Mouse (Mus musculus) ovary, adult 18-20 months (tissue): ENCODE measurements around the gene Myo1g.

Experiments used
- DNase-seq: peaks from one replicate; pipeline ENCODE4 v3.0.0; 2022; ENCODE audit warnings: low spot score, mixed read lengths

Gene Myo1g

GRCm38 (mm10) chr11:6520507-6521173 is at the start of gene Myo1g:
Gene Myo1g (minus strand): TSS chr11:6520965.
- DNase-seq = no peak

- DNase-seq = no peak
These were observed 48.6 kb upstream of the Myo1g start for GRCm38 (mm10) chr11:6569410-6569777.

- DNase-seq = no peak
These were observed 48.0 kb upstream of the Myo1g start for GRCm38 (mm10) chr11:6568584-6569409.

- DNase-seq = no peak
These were observed 47.2 kb upstream of the Myo1g start for GRCm38 (mm10) chr11:6567951-6568350.

GRCm38 (mm10) chr11:6566496-6566895 is 45.7 kb upstream of the Myo1g start:
- no peak for DNase-seq

- DNase-seq = no peak
These were observed 42.4 kb upstream of the Myo1g start for GRCm38 (mm10) chr11:6563201-6563600.

- no peak for DNase-seq
These were observed 41.6 kb upstream of the Myo1g start for GRCm38 (mm10) chr11:6562359-6562758.

GRCm38 (mm10) chr11:6561474-6561873 is 40.7 kb upstream of the Myo1g start:
- DNase-seq = no peak

GRCm38 (mm10) chr11:6560655-6561360 is 40.0 kb upstream of the Myo1g start:
- DNase-seq = no peak

- DNase-seq = no peak
These were observed 39.2 kb upstream of the Myo1g start for GRCm38 (mm10) chr11:6559996-6560395.

GRCm38 (mm10) chr11:6558234-6558633 is 37.5 kb upstream of the Myo1g start:
- DNase-seq = no peak

- DNase-seq = no peak
These were observed 29.4 kb upstream of the Myo1g start for GRCm38 (mm10) chr11:6550201-6550600.

- DNase-seq = no peak
These were observed 29.0 kb upstream of the Myo1g start for GRCm38 (mm10) chr11:6549770-6550169.

GRCm38 (mm10) chr11:6547696-6548325 is 27.0 kb upstream of the Myo1g start:
- no peak for DNase-seq

GRCm38 (mm10) chr11:6547037-6547680 is 26.4 kb upstream of the Myo1g start:
- DNase-seq = peak; percentile 45

GRCm38 (mm10) chr11:6546205-6547013 is 25.6 kb upstream of the Myo1g start, which contains the start of gene Ccm2:
Gene Ccm2 (plus strand): TSS chr11:6546887.
- DNase-seq = peak; percentile 97

- DNase-seq = no peak
These were observed 25.1 kb upstream of the Myo1g start for GRCm38 (mm10) chr11:6545857-6546192.

GRCm38 (mm10) chr11:6545186-6545856 is 24.6 kb upstream of the Myo1g start:
- no peak for DNase-seq

- no peak for DNase-seq
These were observed 23.9 kb upstream of the Myo1g start for GRCm38 (mm10) chr11:6544683-6545082.

GRCm38 (mm10) chr11:6530746-6531145 is 10.0 kb upstream of the Myo1g start:
- DNase-seq = no peak
